Mouse (Mus musculus): ENCODE measurements around the gene Spcs3. TPM values are rescaled to one million over a fixed set of nuclear protein-coding genes. Genes with fewer than 3 reads are reported as not detected.

Gene Spcs3
- polyA plus RNA-seq, 1 experiment: 13.4 TPM

DNA sequence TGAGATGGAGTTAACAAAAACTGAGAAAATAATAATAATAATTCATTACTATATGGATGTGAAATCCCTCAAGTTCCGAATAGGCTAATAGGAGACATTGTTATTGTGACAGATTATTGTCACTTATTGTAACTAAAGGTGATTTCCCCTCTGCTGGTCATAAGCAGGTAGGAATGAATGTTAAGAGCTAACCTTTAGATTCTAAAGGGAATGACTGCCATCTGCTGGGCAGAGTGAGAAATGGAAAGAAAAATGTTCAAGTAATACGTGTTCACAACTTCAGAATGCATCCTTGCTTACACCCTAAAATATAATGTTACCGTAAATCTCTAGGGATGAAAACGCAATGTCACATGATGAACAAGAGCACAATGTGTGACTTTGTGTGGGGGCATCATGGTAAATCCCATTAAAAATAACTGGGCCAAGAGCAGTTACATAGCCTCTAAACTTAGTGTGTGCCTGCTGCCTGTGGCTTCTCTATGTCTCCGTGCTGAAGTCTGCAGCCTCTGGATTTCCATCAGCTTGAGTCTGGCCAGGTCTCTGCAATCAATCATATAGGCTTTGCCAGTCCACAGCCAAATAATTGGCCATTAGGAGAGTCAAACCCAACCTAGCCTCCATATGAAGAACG lies 38.6 kb downstream of the Spcs3 start:
- Histone ChIP-seq H3K4me1 (ENCODE audit: control insufficient read depth, insufficient read depth, low read length) (peaks cover 2% of the 10 kb centered on the region; the same call in 1 of the 2 replicates), H3K4me3 (replicated peaks; ENCODE audit: extremely low read depth, low read depth, low read length) (no peak overlapping the region)
- WGBS: 18% methylated on average over 6 of the region's 6 CpGs
- TF ChIP-seq POLR2A (IDR thresholded peaks at IDR 0.05; ENCODE audit: borderline replicate concordance, extremely low read depth, low read depth, low read length) (no peak), CTCF (IDR thresholded peaks at IDR 0.05; ENCODE audit: insufficient read depth, low read length) (peak; percentile 27; the same call in 1 of the 2 replicates)
- no peak for DNase-seq

- TF ChIP-seq CTCF (IDR thresholded peaks at IDR 0.05; ENCODE audit: insufficient read depth, low read length) (no peak), POLR2A (IDR thresholded peaks at IDR 0.05; ENCODE audit: borderline replicate concordance, extremely low read depth, low read depth, low read length) (no peak)
- Histone ChIP-seq H3K4me3 (replicated peaks; ENCODE audit: extremely low read depth, low read depth, low read length) (no peak overlapping the region), H3K4me1 (ENCODE audit: control insufficient read depth, insufficient read depth, low read length) (peaks cover 2% of the 10 kb centered on the region; the same call in 1 of the 2 replicates)
- DNase-seq: no peak
- WGBS: 73% methylated on average over 4 of the region's 4 CpGs
Measured at GRCm38 (mm10) chr8:54488437-54488836, 41.4 kb downstream of the Spcs3 start.

GRCm38 (mm10) chr8:54486555-54487273 lies 43.1 kb downstream of the Spcs3 start:
- H3K4me3 ChIP-seq (replicated peaks; ENCODE audit: extremely low read depth, low read depth, low read length): peak overlapping the region; percentile 19
- 20% methylated on average over 19 of the region's 19 CpGs for WGBS
- no peak for TF ChIP-seq CTCF (IDR thresholded peaks at IDR 0.05; ENCODE audit: insufficient read depth, low read length)
- no peak for TF ChIP-seq POLR2A (IDR thresholded peaks at IDR 0.05; ENCODE audit: borderline replicate concordance, extremely low read depth, low read depth, low read length)
- DNase-seq: no peak
- H3K4me1 ChIP-seq (ENCODE audit: control insufficient read depth, insufficient read depth, low read length): peaks cover 2% of the 10 kb centered on the region; the same call in 1 of the 2 replicates

Other genes starting within 250 kb of the Spcs3 start
- gene Asb5, start 418 bp downstream of the Spcs3 start, polyA plus RNA-seq (2012; rRNA removed): 0.65 and 7.8 TPM in 2 replicates
- not detected in 2 replicates for gene Spata4, start 70.8 kb upstream of the Spcs3 start, polyA plus RNA-seq (2012; rRNA removed)

All from lung, adult 2 months (tissue).